Mouse (Mus musculus) left cerebral cortex, postnatal 4 days (tissue): ENCODE results near the gene Tpcn1. TPM values are rescaled to one million over a fixed set of nuclear protein-coding genes. Genes with fewer than 3 reads are reported as not detected.

Source experiments
- DNase-seq: peaks from one replicate; pipeline ENCODE4 v3.0.0-alpha.2; 2022
- intact Hi-C: fragments of 180-260 bp; cut with DNase I; formaldehyde crosslinking; loops from one replicate; pipeline ENCODE4 v1.15.1; 2025
- total RNA-seq, 2 experiments: library from RNA; stranded (reverse); gene quantifications; 2 replicates each; pipeline ENCODE4 v1.2.3; 2021

Tpcn1 gene
- total RNA-seq, 2 experiments from 2014 or later, result 42.0 to 44.1 TPM

DNA sequence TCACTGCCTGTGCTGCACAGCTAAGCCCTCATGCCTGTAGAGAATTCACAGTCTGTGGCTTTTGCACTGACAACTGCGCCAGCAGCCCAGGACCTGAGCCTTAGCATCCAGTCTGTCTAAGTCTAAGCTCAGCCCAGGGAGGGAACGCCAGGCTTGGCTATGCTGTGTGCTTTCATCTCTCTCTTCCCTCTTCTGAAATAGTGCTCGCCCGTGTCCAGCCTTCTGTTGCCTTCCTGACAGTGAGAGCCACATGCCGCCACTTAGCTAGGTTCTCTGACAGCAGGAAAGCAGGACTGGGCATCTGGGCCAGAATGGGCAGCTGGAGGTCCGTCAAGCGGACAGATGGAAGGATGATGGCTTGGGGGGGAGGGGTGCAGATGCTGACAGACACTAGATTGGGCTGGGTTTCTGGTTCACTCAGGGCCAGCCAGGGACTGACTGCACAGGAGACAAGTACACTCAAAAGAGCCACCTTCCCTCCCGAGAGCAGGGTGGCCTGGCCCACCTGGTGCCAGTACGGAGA is 94.5 kb downstream of the Tpcn1 start:
- intact Hi-C loops, result no loop called here
- peak; percentile 68 for DNase-seq

DNA sequence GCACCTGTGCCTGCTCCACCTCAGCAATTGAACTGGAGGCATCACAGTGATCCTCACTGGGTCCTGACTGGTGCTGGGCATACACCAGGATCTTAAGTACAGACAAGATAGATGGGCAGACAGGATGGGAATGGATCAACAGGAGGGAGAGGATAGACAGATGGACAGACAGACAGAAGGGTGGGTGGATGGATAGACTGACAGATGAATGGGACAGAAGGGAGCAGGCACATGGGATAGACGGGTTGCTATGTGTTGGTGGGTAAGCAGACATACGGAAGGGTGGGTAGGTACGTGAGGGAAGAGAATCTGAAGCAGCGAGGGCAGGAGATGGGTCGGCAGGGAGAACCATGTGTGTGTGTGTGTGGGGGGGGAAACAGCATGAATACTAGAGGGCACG is 95.0 kb downstream of the Tpcn1 start:
- intact Hi-C loops, result no loop called here
- DNase-seq, result no peak

DNA sequence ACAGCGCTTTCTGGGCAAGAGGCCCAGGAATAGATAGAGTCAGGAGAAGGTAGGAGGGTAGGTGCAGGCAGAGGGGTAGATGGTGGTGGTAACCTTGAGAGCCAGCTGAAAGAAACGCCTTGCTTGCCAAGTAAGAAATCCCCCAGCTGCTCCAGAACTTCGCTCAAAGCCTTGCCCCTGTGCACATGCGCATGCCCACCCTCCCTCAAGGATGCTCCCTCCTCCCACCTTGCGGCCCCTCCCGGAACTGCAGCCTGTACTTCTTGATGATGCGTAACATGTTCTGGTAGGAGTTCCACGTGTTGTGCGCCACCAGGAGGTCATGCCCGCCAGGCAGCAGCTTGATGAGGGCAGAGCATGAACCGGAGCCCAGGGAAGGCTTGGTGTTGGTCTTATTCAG is 96.0 kb downstream of the Tpcn1 start:
- DNase-seq, result peak; percentile 63
- intact Hi-C loops, result no loop called here

DNA sequence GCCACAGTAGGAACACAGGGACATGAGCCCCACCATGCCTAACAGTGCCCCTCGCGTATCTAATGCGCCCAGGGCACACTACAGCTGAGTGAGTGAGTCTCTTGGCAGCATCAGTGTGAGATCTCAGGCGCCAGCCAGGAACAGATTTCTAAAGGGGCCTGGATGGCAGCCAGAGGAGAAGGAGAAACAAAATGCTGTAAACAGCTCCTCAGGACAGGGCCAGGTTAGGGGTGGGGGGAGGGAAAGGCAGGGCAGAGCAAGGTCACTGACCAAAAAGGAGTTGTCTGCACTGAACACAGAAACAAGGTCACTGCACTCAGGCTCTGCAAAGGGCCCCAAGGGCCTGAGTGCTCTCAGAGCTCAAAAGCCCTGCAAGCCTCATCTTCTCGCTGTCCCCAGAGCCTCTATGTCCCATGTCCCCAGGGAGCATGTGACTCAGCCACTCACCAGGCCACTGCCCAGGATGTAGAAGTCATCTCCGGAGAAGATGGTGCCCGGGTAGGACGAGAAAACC is 97.7 kb downstream of the Tpcn1 start:
- DNase-seq, result peak; percentile 70
- intact Hi-C loops, result no loop called here

DNA sequence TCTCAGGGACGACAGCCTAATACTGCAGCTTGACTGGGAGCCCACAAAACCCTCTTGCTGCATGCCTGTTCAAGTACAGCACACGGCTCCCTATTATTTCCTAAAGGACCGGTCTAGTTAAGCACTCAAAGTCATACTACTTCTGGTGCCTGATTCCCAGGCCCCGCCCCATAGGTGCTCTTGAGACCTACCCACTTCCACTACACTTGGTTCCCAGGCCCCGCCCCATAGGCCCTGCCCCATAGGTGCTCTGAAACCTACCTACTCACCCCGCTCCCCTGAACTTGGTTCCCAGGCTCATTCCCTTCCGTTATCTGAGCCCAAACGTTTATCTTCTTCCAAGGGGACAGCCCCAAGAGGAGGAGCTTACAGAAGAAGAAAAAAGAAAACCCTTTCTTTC is 100.6 kb downstream of the Tpcn1 start:
- no peak for DNase-seq
- intact Hi-C loops, result no loop called here

Other genes with a start within 250 kb of the Tpcn1 start
- gene Lhx5, start 157.0 kb downstream of the Tpcn1 start, total RNA-seq, result 1 to 10 TPM in 1 of 2 experiments, under 1 TPM in 1; 0.86 to 1.4 TPM
- 1 to 10 TPM; 2.4 to 3.7 TPM for gene Sdsl, start 115.9 kb downstream of the Tpcn1 start, total RNA-seq
- gene Sds, start 112.1 kb downstream of the Tpcn1 start, total RNA-seq, result not detected
- gene Plbd2, start 85.0 kb downstream of the Tpcn1 start, total RNA-seq, result 10 to 100 TPM; 38.8 to 43.9 TPM
- 1 to 10 TPM; 3.3 to 4.6 TPM for gene Slc8b1, start 77.5 kb downstream of the Tpcn1 start, total RNA-seq
- under 1 TPM; 0.58 to 0.64 TPM for gene Iqcd, start 343 bp upstream of the Tpcn1 start, total RNA-seq
- 10 to 100 TPM; 22.7 to 26.0 TPM for gene Rita1, start 23.9 kb upstream of the Tpcn1 start, total RNA-seq
- 10 to 100 TPM; 52.0 to 55.4 TPM for gene Ddx54, start 24.1 kb upstream of the Tpcn1 start, total RNA-seq
- under 1 TPM in 1 of 2 experiments, not detected in 1; 0.40 TPM for gene Cfap73, start 45.6 kb upstream of the Tpcn1 start, total RNA-seq
- gene Rasal1, start 60.1 kb upstream of the Tpcn1 start, total RNA-seq, result 10 to 100 TPM; 42.2 to 54.6 TPM
- gene Dtx1, start 123.3 kb upstream of the Tpcn1 start, total RNA-seq, result 100 to 1,000 TPM; 122 to 124 TPM
- not detected for gene Oas2, start 161.2 kb upstream of the Tpcn1 start, total RNA-seq
- gene Oas3, start 189.0 kb upstream of the Tpcn1 start, total RNA-seq, result under 1 TPM in 1 of 2 experiments, not detected in 1; 0.18 TPM
- not detected for gene Oas1e, start 206.9 kb upstream of the Tpcn1 start, total RNA-seq
- gene Oas1c, start 223.8 kb upstream of the Tpcn1 start, total RNA-seq, result 1 to 10 TPM; 1.0 to 1.3 TPM